Mouse (Mus musculus): ENCODE data around the gene Mvb12b. TPM values are rescaled to one million over a fixed set of nuclear protein-coding genes. Genes with fewer than 3 reads are reported as not detected.

The Mvb12b gene
- polyA plus RNA-seq, 1 experiment, result 11.9 TPM

DNA sequence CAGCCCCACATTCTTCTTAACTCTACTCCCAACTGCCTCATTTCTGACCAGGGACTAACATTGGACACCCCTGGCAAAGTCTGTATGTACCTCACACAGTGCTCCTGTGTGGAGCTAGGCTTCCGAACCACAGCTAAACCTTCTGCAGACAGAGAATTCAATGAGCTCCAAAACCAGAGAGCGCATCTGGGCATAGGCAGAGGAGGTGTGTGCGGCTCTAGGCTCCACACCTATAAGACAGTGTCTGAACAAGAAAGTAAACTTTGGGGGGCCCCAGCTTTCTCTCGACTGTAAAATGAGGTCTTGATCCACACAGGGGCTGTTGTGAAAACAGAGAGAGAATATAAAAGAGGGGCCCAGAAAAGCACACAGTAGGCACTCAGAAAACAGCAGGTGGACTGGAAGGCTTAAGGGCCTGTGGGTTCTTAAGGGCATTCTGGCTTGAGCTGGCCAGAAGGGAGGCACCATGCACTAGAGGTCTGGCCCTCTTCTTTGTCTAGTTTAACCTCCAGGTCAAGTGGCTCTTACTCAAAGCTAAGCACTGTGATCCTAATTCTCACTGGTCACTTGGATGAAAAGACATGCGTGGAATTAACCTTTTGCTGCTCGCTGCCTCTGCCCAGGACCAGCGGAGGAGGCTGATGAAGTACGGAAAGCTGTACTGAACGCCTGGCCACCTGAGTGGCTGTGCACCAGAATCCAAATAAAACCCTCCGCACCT lies 12.7 kb downstream of the Mvb12b start:
- H3K4me3 ChIP-seq (ENCODE audit: insufficient read depth, low read depth, low read length), result no peak overlapping the region
- peaks cover 25% of the 10 kb centered on the region for H3K4me1 ChIP-seq (ENCODE audit: control insufficient read depth, insufficient read depth, insufficient read length, low read length)
- no peak overlapping the region for H3K27ac ChIP-seq (replicated peaks; ENCODE audit: low read depth, low read length)

DNA sequence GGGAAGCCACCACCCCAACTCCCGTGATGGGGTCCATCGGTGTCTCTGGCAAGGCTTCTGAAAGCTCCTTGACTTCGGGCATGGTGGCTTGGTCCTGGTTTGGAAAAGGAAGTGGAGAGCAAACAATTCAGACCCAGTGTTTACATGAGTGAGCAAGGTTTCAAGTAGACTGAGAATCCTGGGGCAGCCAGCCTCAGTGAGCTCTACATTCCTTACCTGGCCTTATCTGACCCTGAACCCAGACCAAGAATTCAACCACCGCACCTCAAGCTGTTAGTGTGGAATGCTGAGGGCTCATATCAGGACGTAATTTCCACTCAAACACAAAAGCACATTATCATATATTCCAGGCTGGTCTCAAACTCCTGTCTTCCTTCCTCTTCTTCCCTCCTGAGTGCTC lies 13.4 kb downstream of the Mvb12b start:
- Histone ChIP-seq H3K4me3 (ENCODE audit: insufficient read depth, low read depth, low read length) (no peak overlapping the region), H3K27ac (replicated peaks; ENCODE audit: low read depth, low read length) (no peak overlapping the region), H3K4me1 (ENCODE audit: control insufficient read depth, insufficient read depth, insufficient read length, low read length) (peaks cover 28% of the 10 kb centered on the region)

GRCm38 (mm10) chr2:33873501-33873900 lies 14.2 kb downstream of the Mvb12b start:
- H3K27ac ChIP-seq (replicated peaks; ENCODE audit: low read depth, low read length), result no peak overlapping the region
- H3K4me3 ChIP-seq (ENCODE audit: insufficient read depth, low read depth, low read length), result no peak overlapping the region
- peaks cover 24% of the 10 kb centered on the region for H3K4me1 ChIP-seq (ENCODE audit: control insufficient read depth, insufficient read depth, insufficient read length, low read length)

DNA sequence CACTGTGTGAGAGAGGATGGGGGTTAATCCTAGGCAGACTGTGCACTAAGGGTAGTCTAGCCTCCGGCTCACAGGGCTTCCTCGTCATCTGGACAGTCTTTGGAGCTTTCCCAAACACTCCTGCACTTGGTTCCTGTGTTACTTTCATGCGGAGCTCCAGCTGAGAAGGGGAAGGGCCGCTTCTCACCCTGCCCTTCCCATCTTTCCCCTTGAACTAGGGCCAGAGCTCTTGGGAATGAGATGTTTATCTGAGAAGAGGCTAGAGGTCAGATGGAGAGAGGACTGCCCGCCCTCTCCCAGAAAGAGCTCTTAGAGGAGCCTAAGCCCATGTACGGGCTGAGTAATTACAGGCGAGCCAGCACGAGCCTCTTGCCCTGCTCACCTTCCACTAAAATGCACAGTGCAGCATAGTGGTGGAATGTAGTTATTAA lies 14.9 kb downstream of the Mvb12b start:
- Histone ChIP-seq H3K4me3 (ENCODE audit: insufficient read depth, low read depth, low read length) (no peak overlapping the region), H3K27ac (replicated peaks; ENCODE audit: low read depth, low read length) (no peak overlapping the region), H3K4me1 (ENCODE audit: control insufficient read depth, insufficient read depth, insufficient read length, low read length) (peaks cover 24% of the 10 kb centered on the region)

DNA sequence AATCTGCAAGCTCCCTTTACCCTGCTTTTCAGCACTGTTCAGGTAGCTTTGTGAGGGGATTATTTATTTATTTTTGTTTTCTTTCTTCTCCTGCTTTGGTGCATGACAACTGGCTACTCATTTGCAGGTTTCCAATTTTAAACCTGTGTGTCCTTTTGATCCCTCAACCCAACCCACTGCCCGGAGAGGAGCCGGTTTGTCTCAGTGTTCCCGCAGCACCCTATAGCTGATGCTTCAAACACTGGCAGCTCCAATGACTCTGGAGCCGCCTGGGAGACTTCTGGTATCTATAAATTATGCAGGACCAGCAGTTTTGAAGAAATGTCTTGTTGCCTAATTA lies 16.6 kb downstream of the Mvb12b start:
- Histone ChIP-seq H3K4me1 (ENCODE audit: control insufficient read depth, insufficient read depth, insufficient read length, low read length) (peaks cover 19% of the 10 kb centered on the region), H3K27ac (replicated peaks; ENCODE audit: low read depth, low read length) (no peak overlapping the region)

GRCm38 (mm10) chr2:33870369-33871180 lies 17.2 kb downstream of the Mvb12b start:
- Histone ChIP-seq H3K27ac (replicated peaks; ENCODE audit: low read depth, low read length) (no peak overlapping the region), H3K4me3 (ENCODE audit: insufficient read depth, low read depth, low read length) (no peak overlapping the region), H3K4me1 (ENCODE audit: control insufficient read depth, insufficient read depth, insufficient read length, low read length) (peaks cover 19% of the 10 kb centered on the region)

More for the DNA sequence above, 16.6 kb downstream of the Mvb12b start:
- no peak overlapping the region for H3K4me3 ChIP-seq (ENCODE audit: insufficient read depth, low read depth, low read length)

DNA sequence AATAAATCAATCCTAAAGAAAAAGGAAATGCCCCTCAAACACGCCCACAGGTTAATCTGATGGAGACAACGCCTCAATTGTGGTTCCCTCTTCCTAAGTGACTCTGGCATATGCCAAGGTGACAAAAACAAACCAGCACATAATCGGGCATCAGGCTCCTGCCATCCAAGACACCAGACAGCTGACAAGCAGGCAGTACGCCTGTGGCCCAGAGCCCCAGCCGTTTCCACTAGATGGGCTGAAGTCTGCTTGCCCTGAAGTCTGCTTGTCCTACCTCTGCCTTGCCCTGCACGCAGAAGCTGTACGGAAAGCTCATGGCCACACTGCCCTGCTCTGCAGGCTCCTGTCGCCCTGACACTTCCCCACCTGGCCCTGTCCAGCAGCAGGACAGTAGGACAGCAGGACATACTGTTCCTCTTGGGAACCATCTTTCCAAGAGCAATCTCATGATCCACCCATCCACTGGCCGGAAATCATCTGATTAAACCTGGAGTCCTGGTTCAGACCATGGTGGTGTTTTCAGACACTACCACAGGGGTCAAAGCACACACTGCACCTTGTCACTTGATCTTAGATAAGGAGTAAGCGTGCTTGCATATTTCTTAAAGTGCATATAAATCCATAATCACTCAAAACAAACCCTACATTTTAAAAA lies 17.9 kb downstream of the Mvb12b start:
- Histone ChIP-seq H3K27ac (replicated peaks; ENCODE audit: low read depth, low read length) (no peak overlapping the region), H3K4me3 (ENCODE audit: insufficient read depth, low read depth, low read length) (no peak overlapping the region), H3K4me1 (ENCODE audit: control insufficient read depth, insufficient read depth, insufficient read length, low read length) (peaks cover 19% of the 10 kb centered on the region)

GRCm38 (mm10) chr2:33868996-33869688 lies 18.6 kb downstream of the Mvb12b start:
- no peak overlapping the region for H3K27ac ChIP-seq (replicated peaks; ENCODE audit: low read depth, low read length)
- H3K4me3 ChIP-seq (ENCODE audit: insufficient read depth, low read depth, low read length), result no peak overlapping the region
- peaks cover 19% of the 10 kb centered on the region for H3K4me1 ChIP-seq (ENCODE audit: control insufficient read depth, insufficient read depth, insufficient read length, low read length)

GRCm38 (mm10) chr2:33868322-33868721 lies 19.4 kb downstream of the Mvb12b start:
- H3K4me3 ChIP-seq (ENCODE audit: insufficient read depth, low read depth, low read length), result no peak overlapping the region
- no peak overlapping the region for H3K27ac ChIP-seq (replicated peaks; ENCODE audit: low read depth, low read length)

GRCm38 (mm10) chr2:33856746-33857145 lies 31.0 kb downstream of the Mvb12b start:
- H3K4me3 ChIP-seq (ENCODE audit: insufficient read depth, low read depth, low read length), result no peak overlapping the region

More at GRCm38 (mm10) chr2:33868322-33868721, 19.4 kb downstream of the Mvb12b start:
- peaks cover 19% of the 10 kb centered on the region for H3K4me1 ChIP-seq (ENCODE audit: control insufficient read depth, insufficient read depth, insufficient read length, low read length)

DNA sequence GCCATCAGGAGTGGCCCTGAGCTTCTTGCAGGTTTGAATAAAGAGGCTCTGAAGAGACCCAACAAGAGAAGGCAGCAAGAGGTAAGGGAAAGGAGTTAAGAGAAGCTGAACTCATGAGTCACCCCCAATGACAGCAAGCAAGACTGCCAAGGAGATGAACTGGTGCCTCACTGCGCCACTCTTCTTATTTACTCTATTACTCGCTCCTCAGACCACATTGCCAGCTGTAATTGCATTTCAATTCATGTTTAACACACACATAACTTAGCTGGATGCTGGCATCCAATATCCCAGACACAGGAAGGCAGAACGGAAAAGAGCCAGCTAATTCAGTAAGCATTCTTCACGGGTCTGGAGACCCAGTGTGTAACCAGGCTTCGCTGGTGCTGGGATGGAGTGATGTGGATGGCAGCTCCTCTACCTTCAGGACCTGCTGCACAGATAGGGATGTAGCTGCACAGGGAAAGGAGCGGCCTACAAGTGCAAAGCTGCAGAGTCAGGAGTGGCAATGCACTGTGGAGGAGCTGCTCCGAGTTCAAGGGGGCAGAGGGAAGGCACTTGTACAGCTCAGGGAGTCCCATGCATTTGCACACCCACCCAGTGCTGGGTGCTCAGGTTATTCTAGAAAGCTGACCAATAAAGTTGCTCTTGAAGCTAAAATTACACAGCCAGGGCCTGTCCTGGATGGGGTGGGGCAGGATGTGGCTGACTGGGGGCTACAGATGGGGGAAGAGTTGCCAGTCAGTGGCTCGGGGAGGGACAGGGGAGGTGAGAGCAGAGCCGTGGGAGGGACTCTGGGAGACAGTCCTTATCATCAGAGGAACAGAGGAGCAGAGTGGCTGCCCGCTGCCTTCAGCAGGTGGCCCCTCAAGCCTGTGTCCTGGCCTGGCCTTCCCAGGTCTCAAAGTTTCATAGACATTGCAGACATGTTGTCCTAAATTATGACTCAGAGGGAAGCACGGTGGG lies 34.5 kb downstream of the Mvb12b start:
- Histone ChIP-seq H3K27ac (replicated peaks; ENCODE audit: low read depth, low read length) (no peak overlapping the region), H3K4me1 (ENCODE audit: control insufficient read depth, insufficient read depth, insufficient read length, low read length) (0 out of 2 replicates have a peak, but pooled peaks cover 5% of the 10 kb centered on the region), H3K4me3 (ENCODE audit: insufficient read depth, low read depth, low read length) (no peak overlapping the region)

More at GRCm38 (mm10) chr2:33856746-33857145, 31.0 kb downstream of the Mvb12b start:
- 0 out of 2 replicates have a peak, but pooled peaks cover 5% of the 10 kb centered on the region for H3K4me1 ChIP-seq (ENCODE audit: control insufficient read depth, insufficient read depth, insufficient read length, low read length)
- H3K27ac ChIP-seq (replicated peaks; ENCODE audit: low read depth, low read length), result no peak overlapping the region

DNA sequence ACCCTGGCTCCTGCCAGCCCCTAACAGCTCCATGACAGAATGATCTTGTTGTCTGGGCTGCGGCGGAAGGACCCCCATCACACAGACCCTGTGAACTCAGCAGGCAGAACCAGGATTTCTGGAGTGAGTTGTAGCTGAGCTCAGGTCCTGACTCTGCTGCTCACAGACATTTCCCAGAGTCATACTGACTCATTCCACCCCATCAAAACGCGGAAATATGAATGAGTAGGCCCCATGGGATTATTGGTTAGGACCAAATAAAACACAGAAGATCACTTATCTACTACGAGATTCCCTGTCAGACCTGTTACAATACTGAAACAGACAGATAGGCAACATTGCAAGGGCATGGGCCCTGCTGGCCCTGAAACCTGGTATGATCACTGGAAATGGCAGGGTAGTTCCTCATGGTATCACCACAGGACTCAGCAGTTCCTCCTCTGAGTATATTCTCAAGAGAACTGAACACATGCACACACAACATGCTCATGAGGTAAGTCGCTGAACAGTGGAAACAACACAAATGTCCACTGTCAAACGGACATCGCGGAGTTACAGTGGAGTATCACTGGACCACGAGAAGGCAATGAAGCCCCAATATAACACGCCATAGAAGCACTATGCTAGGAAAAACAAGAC lies 40.4 kb downstream of the Mvb12b start:
- no peak overlapping the region for H3K4me3 ChIP-seq (ENCODE audit: insufficient read depth, low read depth, low read length)
- H3K27ac ChIP-seq (replicated peaks; ENCODE audit: low read depth, low read length), result no peak overlapping the region
- H3K4me1 ChIP-seq (ENCODE audit: control insufficient read depth, insufficient read depth, insufficient read length, low read length), result peaks cover 18% of the 10 kb centered on the region

DNA sequence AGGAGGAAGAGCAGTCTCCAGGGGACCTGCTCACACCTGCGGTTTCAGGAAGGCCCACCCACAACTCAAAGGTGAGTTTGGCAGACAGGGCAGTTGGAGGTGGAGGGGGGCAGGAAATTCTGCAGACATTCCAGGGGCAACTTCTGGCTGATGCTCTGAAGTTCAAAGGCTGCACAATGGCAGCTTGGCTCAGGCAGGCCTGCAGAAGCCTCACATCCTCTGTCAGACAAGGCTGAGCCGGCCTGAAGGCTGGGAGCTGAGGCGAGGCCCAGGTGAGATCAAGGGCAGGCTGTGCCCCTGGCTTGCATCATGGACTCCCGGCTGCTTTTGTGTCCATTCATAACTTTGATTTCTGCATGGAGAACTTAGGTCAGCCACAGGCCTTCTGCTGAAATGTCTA lies 41.1 kb downstream of the Mvb12b start:
- no peak overlapping the region for H3K4me3 ChIP-seq (ENCODE audit: insufficient read depth, low read depth, low read length)
- peaks cover 18% of the 10 kb centered on the region for H3K4me1 ChIP-seq (ENCODE audit: control insufficient read depth, insufficient read depth, insufficient read length, low read length)
- H3K27ac ChIP-seq (replicated peaks; ENCODE audit: low read depth, low read length), result no peak overlapping the region
